Mouse (Mus musculus): ENCODE results near the gene Palm2.

- no peak for TF ChIP-seq CTCF (conservative IDR thresholded peaks at IDR 0.05; ENCODE audit: low read length)
- no peak for TF ChIP-seq POU5F1 (IDR thresholded peaks at IDR 0.05; ENCODE audit: borderline replicate concordance, low read length)
- no peak for TF ChIP-seq NANOG (IDR thresholded peaks at IDR 0.05; ENCODE audit: borderline replicate concordance, low read length)
Observed at GRCm38 (mm10) chr4:57684676-57685215, 250.7 kb downstream of the Palm2 start.

Data from E14TG2a.4 (cell line).